Mouse (Mus musculus) adrenal gland, postnatal 25 days (tissue): ENCODE measurements around the gene Prox2. TPM values are rescaled to one million over a fixed set of nuclear protein-coding genes. Genes with fewer than 3 reads are reported as not detected.
"Not testable (repeated sequence)": the region's sequence is repeated elsewhere in the genome, so short reads cannot be mapped to it uniquely, and the experiment has no call there.

Source experiments
- DNase-seq: peaks from one replicate; pipeline ENCODE4 v3.0.0; 2021; ENCODE audit warnings: mixed read lengths
- long read RNA-seq: library from polyadenylated mRNA; stranded (forward); transcript quantifications from one replicate; pipeline ENCODE4 v2.0.0, GENCODE M21; 2021
- total RNA-seq: library from RNA; stranded (reverse); gene quantifications from 2 replicates; pipeline ENCODE4 v1.2.3, GENCODE M21; 2021

Prox2 gene
- total RNA-seq, result 3.1 and 6.2 TPM in 2 replicates
- long read RNA-seq, partial matches to known transcripts, result 0 of 4 reads
- long read RNA-seq, other reads (novel, unspliced or antisense), result 4 of 4 reads

GRCm38 (mm10) chr12:85110698-85111592, at the start of gene Prox2, which contains the start of gene Dlst:
Gene Prox2 (minus strand): TSS chr12:85110759.
Gene Dlst (plus strand): TSS chr12:85110833.
- peak; percentile 90 for DNase-seq

DNA sequence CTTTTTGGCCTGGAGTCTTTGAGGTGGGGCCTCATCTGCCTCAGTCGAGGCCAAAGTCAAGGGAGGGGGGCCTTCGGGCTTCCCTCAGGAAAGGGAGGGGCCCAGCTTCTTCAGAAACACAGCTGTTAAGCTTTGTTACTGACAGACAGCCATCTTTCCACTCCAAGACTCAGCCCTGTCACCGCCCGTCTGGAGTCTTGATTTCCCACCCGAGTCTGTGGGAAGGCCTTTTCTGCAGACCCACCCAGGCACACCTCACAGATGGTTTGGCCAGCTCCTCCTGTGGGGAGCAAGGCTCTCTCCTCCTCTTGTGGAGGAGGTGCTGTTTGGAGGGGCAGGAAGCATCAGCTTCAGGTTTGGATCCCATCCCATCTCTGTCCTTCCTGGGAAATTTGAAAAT, 49.0 kb upstream of the Prox2 start:
- no peak for DNase-seq

GRCm38 (mm10) chr12:85158801-85159200, 48.2 kb upstream of the Prox2 start:
- no peak for DNase-seq

DNA sequence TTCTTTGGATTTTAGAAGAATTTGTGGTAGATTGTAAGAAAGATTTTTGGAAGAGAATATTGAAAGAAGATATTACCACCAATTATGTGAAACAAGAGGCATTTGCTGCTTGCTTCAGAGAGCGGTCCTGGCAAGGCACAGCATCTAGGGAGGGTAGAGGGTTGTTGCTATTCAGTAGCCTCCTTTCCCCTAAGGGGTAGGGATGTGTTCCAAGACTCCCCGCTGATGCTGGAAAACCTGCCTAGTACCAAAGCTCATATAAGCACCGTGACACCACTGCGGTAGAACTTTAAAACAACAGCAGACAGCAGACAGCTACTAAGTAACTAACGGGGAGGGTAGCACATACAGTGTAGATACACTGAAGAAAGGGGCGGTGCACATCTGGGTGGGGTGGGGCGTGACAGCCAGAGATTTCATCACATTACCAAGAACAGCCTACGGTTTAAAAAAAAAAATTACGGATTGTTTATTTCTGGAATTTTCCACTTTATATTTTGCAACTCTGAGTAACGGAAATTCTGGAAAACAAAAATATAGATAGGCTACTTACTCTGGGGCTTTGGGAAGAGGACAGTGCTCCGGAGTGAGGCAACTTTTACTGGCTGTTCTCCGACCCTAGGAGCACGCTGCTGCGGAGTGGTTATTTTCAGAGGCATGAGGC, 47.4 kb upstream of the Prox2 start:
- DNase-seq, result no peak

- no peak for DNase-seq
Observed at GRCm38 (mm10) chr12:85156324-85156723, 45.8 kb upstream of the Prox2 start.

- DNase-seq, result no peak
Observed at GRCm38 (mm10) chr12:85153011-85153410, 42.5 kb upstream of the Prox2 start.

- DNase-seq, result peak; percentile 44
Observed at GRCm38 (mm10) chr12:85151002-85151774, 40.6 kb upstream of the Prox2 start, which contains the start of gene Rps6kl1. Gene Rps6kl1 (minus strand): TSS chr12:85151264.

GRCm38 (mm10) chr12:85150321-85151001, 39.9 kb upstream of the Prox2 start:
- DNase-seq, result no peak

- DNase-seq, result no peak
Observed at GRCm38 (mm10) chr12:85146881-85147280, 36.3 kb upstream of the Prox2 start.

DNA sequence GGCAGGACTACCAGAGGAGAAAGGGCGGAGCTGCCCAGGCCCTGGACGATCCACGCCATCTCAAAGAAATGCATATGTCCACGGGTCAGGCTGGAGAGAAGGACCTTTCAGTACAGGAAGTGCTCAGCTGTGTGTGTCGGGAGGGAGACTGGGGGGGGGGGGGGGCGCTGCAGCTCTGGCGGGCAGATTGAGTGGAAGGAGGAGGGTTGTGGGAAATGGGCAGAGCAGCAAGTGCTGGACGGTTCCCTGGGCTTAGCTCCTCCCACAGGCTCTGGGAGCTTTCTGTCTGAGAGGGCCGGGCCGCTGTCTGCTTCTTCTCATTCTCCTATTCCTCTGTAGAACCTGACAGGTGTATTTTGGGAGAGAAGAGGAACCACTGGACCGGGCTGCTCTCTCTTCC, 35.8 kb upstream of the Prox2 start:
- no peak for DNase-seq

GRCm38 (mm10) chr12:85145630-85146029, 35.1 kb upstream of the Prox2 start:
- no peak for DNase-seq

GRCm38 (mm10) chr12:85144821-85145220, 34.3 kb upstream of the Prox2 start:
- no peak for DNase-seq

DNA sequence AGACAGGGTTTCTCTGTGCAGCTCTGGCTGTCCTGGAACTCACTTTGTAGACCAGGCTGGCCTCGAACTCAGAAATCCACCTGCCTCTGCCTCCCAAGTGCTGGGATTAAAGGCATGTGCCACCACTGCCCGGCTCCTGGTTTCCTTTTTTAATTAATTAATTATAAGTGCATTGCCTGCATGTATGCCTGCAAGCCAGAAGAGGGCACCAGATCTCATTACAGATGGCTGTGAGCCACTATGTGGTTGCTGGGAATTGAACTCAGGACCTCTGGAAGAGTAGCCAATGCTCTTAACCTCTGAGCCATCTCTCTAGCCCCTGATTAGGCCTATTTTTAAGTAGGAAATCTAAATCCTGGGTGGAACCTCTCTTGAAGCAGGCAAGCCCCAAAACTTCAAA, 33.7 kb upstream of the Prox2 start:
- not testable (repeated sequence) for DNase-seq

GRCm38 (mm10) chr12:85142803-85143202, 32.2 kb upstream of the Prox2 start:
- DNase-seq, result peak; percentile 79

- no peak for DNase-seq
Observed at GRCm38 (mm10) chr12:85141096-85141495, 30.5 kb upstream of the Prox2 start.

DNA sequence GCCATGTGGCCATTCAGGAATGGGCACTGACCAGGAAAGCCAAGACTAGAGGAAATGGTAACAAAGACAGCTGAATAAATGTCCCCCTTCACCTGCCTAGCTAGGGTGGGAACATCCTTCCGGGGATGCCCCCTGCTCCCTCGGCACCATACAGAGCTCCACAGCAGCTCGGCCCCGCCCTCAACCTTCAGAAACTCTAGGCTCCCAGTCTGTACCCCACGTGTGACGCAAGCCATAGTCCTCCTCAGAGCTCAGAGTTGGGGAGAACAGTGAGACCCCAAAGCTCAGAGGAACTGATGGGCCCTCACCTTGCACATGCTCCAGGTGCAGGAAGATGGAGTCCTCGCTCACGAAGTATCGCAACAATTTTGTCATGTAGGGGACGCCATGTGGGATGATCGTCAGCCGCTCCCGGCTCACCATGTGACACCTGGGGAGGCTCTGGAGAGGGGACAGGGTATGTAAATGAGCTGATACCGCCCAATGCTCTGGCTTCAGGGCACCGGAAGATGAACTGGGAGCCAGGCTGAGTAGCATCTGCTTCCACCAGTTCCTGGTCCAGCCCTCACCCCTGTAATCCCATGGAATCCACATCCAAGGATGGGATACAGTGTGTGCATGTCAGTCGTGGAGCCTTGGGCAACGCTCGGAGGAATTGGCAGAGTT, 29.6 kb upstream of the Prox2 start:
- no peak for DNase-seq

GRCm38 (mm10) chr12:85136627-85137026, 26.1 kb upstream of the Prox2 start:
- DNase-seq, result no peak

- DNase-seq, result no peak
Observed at GRCm38 (mm10) chr12:85135513-85136470, 25.2 kb upstream of the Prox2 start.

- no peak for DNase-seq
Observed at GRCm38 (mm10) chr12:85134043-85134794, 23.7 kb upstream of the Prox2 start.
